Mouse (Mus musculus) midbrain, embryonic 11.5 days (tissue): Measurements from ENCODE around the gene Sdhb. TPM values are rescaled to one million over a fixed set of nuclear protein-coding genes. Genes with fewer than 3 reads are reported as not detected.

ENCODE experiments used
- ATAC-seq: fragments of 200-750 bp; cut with Nextera tagmentation; 2 replicates; pipeline ENCODE4 v1.8.0; 2017; ENCODE audit warnings: moderate TSS enrichment, moderate library complexity; ENCODE audit not compliant: low FRiP score
- DNase-seq: peaks from one replicate; pipeline ENCODE4 v3.0.0; 2015; ENCODE audit warnings: low spot score; ENCODE audit errors: missing footprints
- H3K27ac ChIP-seq: fragments of 300-500 bp; sonication (generic); 2 replicates; pipeline ENCODE4 v1.5.1; 2014; ENCODE audit warnings: low read depth, low read length
- H3K27me3 ChIP-seq: fragments of 300-500 bp; sonication (generic); 2 replicates; pipeline ENCODE4 v1.6.1; 2014; ENCODE audit warnings: mild to moderate bottlenecking, low read length, moderate library complexity, mixed read lengths; ENCODE audit not compliant: control insufficient read depth, insufficient read depth
- H3K36me3 ChIP-seq: fragments of 300-500 bp; sonication (generic); 2 replicates; pipeline ENCODE4 v1.6.1; 2014; ENCODE audit warnings: mild to moderate bottlenecking, low read length, moderate library complexity, mixed read lengths; ENCODE audit not compliant: control insufficient read depth, insufficient read depth
- H3K4me1 ChIP-seq: fragments of 300-500 bp; sonication (generic); 2 replicates; pipeline ENCODE4 v1.6.1; 2014; ENCODE audit warnings: low read length; ENCODE audit not compliant: control insufficient read depth, insufficient read depth
- H3K4me2 ChIP-seq: fragments of 300-500 bp; sonication (generic); 2 replicates; pipeline ENCODE4 v1.6.1; 2014; ENCODE audit warnings: mild to moderate bottlenecking, moderate library complexity
- H3K4me3 ChIP-seq: fragments of 300-500 bp; sonication (generic); 2 replicates; pipeline ENCODE4 v1.5.1; 2014; ENCODE audit warnings: low read depth, low read length
- H3K9ac ChIP-seq: fragments of 300-500 bp; sonication (generic); 2 replicates; pipeline ENCODE4 v1.6.1; 2014; ENCODE audit warnings: low read length
- H3K9me3 ChIP-seq: fragments of 300-500 bp; sonication (generic); 2 replicates; pipeline ENCODE4 v1.6.1; 2016; ENCODE audit warnings: low read length; ENCODE audit not compliant: control insufficient read depth
- WGBS: fragments of 180-500 bp; shearing (Covaris S2); extraction: QIAGEN DNeasy Blood & Tissue Kit; methylation state at CpG from one replicate; pipeline ENCODE4 v1.1.7; 2014; 5-methylcytosine and 5-hydroxymethylcytosine counted together
- polyA plus RNA-seq: library from polyadenylated mRNA; unstranded; fragments of >200 nt; fragmentation: Nextera tagmentation; extraction: Ambion mirVana; gene quantifications from 2 replicates; pipeline ENCODE4 v1.2.1, GENCODE M21; 2014

The Sdhb gene
- polyA plus RNA-seq, 1 experiment from 2014 or later = 422 TPM

DNA sequence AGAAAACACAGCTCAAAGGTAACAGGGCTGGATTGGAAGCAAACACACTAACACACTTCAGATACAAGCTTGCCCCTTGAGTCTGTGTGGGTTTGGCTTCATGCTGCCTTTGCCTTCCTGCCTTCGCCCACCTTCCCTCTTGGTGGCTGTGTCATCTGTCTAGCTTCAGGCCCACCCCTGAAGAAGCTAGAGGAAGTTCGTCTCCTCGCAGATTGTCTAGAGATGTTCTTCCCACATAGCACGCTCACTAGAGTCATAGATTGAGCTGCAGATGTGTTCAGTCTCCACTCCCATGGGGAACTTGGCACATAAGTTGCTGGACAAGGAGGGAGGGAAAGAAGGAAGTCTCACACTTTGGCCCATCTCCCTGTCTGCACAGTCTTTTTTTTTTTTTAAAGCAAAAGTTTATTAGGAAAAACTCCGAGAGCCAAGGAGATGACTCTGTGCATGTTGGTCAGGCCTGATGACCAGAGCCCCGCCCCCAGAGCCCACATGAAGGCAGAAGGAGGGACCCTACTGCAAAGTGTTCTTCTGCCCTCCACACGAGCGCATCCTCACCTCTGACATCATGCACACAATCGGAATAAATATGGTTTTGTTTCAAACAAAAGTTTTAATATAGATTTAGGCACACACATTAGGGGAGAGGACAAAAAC, 3.1 kb downstream of the Sdhb start:
- no peak overlapping the region for H3K9ac ChIP-seq
- H3K9me3 ChIP-seq = no peaks in the 10 kb centered on the region
- no peaks in the 10 kb centered on the region for H3K27me3 ChIP-seq
- peaks cover 15% of the 10 kb centered on the region for H3K4me1 ChIP-seq
- H3K36me3 ChIP-seq = no peaks in the 10 kb centered on the region; the same call in 1 of the 2 replicates
- H3K4me2 ChIP-seq = no peak overlapping the region
- DNase-seq (no peak), ATAC-seq (no peak)
- H3K4me3 ChIP-seq = no peak overlapping the region
- no peak overlapping the region for H3K27ac ChIP-seq
- WGBS = 85% methylated on average over 9 of the region's 9 CpGs

DNA sequence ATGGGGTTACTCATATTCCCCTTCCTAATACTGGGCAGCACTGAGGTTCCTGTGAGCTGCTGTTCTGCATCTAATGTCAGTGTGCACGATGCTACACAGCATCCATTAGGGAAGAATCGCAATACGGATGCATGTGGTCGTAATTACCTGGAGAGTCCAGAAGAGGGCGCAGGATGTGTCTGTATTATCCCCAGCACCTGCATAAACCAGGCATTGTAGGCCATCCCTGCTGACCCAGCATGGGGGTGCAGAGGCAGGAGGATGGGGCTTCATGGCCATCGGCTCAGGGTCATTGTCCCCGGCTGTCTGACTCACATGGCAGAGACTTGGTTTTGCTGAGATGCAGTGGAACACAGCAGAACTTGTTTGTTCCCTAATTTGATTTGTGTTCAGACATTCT, 3.6 kb downstream of the Sdhb start:
- no peaks in the 10 kb centered on the region for H3K9me3 ChIP-seq
- ATAC-seq (no peak), DNase-seq (peak; percentile 97)
- H3K9ac ChIP-seq = 0 out of 2 replicates have a peak overlapping the region, but pooled peaks have one; percentile 20
- 16% methylated on average over 7 of the region's 7 CpGs for WGBS
- peaks cover 15% of the 10 kb centered on the region for H3K4me1 ChIP-seq
- no peak overlapping the region for H3K4me3 ChIP-seq
- no peaks in the 10 kb centered on the region; the same call in 1 of the 2 replicates for H3K36me3 ChIP-seq
- H3K27ac ChIP-seq = no peak overlapping the region
- H3K27me3 ChIP-seq = no peaks in the 10 kb centered on the region
- no peak overlapping the region for H3K4me2 ChIP-seq

DNA sequence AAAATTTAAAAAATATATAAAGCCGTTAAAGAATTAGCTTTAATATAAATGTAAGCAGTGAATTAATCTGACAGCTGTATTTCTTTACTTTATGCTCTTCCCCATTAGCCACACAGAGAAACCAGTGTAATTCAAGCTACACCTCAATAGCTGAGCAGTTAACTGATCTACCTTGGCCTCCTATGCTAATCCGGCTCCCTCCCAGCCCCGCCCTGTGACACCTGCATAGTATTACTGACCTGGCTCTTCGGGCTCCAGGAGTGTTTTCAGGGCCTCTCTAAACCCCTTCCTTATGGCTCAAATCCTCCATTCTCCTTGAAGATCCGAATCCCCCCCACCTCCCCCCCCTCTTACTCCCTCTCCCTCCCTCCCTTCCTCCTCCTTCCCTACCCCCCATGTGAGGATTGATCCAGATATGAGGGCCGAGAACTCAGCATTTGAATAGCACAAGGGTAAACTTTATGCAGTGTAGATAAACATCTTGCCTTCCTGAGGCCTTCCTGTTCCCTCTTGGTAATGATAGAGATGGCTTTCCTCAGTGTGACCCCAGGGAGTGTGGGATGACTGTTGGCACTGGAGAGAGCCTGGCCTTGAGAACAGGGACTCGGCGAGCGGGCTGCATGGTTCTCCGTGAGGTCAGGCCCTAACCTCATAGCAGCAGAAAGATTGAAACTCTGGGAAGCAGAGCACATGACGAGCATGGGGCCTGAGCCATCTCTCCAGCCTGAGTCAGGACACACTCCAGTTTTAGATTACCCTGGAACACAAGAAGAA, 6.6 kb downstream of the Sdhb start:
- Histone ChIP-seq H3K27me3 (no peaks in the 10 kb centered on the region), H3K9me3 (no peaks in the 10 kb centered on the region), H3K9ac (no peak overlapping the region), H3K36me3 (peaks cover 8% of the 10 kb centered on the region), H3K4me2 (no peak overlapping the region), H3K4me1 (peaks cover 5% of the 10 kb centered on the region), H3K27ac (no peak overlapping the region), H3K4me3 (no peak overlapping the region)
- ATAC-seq (no peak), DNase-seq (no peak)
- WGBS = 85% methylated on average over 11 of the region's 11 CpGs

DNA sequence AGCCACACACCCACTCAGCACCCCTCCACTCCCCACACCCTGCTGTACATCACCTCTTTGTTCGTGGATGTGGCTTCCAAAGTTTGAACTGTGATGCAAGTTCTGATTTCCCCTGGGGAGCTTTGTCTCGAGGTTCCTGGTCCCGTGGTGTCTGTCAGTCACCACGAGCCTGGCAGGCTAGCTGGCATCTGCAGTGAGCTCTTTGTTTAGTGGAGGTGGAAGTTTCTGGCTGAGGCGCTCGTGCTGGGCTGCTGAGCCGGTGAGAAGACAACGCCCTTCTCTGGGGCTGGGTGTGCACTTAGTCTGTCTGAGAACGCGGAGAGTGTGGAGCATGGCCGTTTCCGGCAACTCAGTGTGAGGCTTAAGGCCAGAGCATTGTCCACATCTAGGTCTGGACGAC, 10.7 kb downstream of the Sdhb start:
- no peaks in the 10 kb centered on the region for H3K27me3 ChIP-seq
- 90% methylated on average over 13 of the region's 13 CpGs for WGBS
- H3K4me2 ChIP-seq = no peak overlapping the region
- H3K4me3 ChIP-seq = no peak overlapping the region
- H3K9me3 ChIP-seq = no peaks in the 10 kb centered on the region
- H3K9ac ChIP-seq = no peak overlapping the region
- no peaks in the 10 kb centered on the region for H3K4me1 ChIP-seq
- ATAC-seq (no peak), DNase-seq (no peak)
- no peak overlapping the region for H3K27ac ChIP-seq
- peaks cover 28% of the 10 kb centered on the region for H3K36me3 ChIP-seq

DNA sequence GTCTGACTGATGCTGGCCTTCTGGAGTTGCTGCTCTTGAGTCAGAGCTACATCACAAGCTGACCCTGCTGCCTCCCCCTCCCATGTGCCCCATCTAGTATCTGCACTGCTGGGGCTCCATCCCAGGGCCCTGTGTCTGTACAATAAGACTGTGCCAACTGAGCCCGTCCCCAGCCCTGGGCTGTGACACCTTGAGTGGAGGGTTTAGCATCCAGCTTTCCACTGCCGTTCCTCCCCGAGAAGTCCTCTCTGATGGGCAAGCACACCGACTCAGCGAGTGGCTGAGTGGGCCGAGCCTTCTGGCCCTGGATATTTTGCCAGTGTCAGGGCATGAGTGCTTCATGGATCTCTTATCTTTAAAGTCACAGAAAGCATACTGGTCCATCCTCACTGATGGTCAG, 13.4 kb downstream of the Sdhb start:
- Histone ChIP-seq H3K9me3 (no peaks in the 10 kb centered on the region), H3K36me3 (peaks cover 39% of the 10 kb centered on the region), H3K27me3 (no peaks in the 10 kb centered on the region), H3K27ac (no peak overlapping the region), H3K4me1 (no peaks in the 10 kb centered on the region), H3K4me3 (no peak overlapping the region), H3K9ac (no peak overlapping the region), H3K4me2 (no peak overlapping the region)
- no peak for ATAC-seq
- WGBS = 95% methylated on average over 6 of the region's 6 CpGs
- DNase-seq = no peak

GRCm38 (mm10) chr4:140975356-140975755, 14.4 kb downstream of the Sdhb start:
- no peak for ATAC-seq
- 97% methylated on average over 7 of the region's 7 CpGs for whole genome bisulfite sequencing

GRCm38 (mm10) chr4:140977278-140977677, 16.3 kb downstream of the Sdhb start:
- ATAC-seq = no peak
- Histone ChIP-seq H3K4me3 (no peak overlapping the region), H3K9me3 (no peaks in the 10 kb centered on the region), H3K9ac (no peak overlapping the region), H3K27me3 (no peaks in the 10 kb centered on the region), H3K27ac (no peak overlapping the region), H3K4me1 (no peaks in the 10 kb centered on the region), H3K4me2 (no peak overlapping the region), H3K36me3 (peaks cover 31% of the 10 kb centered on the region)
- 89% methylated on average over 10 of the region's 10 CpGs for WGBS
- no peak for DNase-seq

More at GRCm38 (mm10) chr4:140975356-140975755, 14.4 kb downstream of the Sdhb start:
- H3K27ac ChIP-seq = no peak overlapping the region
- no peak for DNase-seq
- no peaks in the 10 kb centered on the region for H3K27me3 ChIP-seq
- H3K9ac ChIP-seq = no peak overlapping the region
- H3K4me2 ChIP-seq = no peak overlapping the region
- H3K36me3 ChIP-seq = peaks cover 39% of the 10 kb centered on the region
- H3K4me3 ChIP-seq = no peak overlapping the region
- H3K9me3 ChIP-seq = no peaks in the 10 kb centered on the region
- H3K4me1 ChIP-seq = no peaks in the 10 kb centered on the region

DNA sequence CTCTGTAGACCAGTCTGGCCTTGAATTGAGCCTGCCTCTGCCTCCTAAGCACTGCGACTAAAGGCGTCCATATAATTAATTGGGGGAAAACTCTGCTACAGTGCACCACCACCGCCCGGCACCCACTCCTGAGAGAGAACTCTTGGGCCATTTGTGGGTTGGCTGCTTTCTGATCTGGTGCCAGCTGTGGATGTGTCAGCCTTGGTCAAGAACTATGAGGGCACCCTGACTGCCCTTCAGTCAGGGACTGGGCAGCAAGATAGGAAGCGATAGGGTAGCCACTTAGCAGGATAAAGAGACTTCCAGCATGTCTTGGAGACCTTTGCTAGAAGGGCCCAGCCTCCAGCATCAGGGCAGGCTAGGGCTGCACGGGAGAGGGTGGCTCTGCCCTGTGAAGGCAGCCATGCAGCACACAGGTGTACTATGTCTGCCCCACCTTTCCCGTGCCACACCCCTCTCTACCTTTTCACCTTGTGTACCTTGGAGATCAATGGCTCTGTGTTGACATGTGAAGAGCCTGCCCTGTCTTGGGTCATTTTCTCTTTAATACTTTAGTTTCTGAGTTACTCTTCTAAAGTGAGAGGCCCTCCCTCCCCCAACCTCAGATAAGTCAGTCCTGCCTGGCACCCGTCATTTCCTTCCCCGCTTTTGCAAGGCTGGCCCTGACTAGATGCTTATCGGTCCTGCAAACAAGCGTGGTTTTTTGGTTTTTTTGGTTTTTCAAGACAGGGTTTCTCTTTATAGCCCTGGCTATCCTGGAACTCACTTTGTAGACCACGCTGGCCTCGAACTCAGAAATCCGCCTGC, 17.1 kb downstream of the Sdhb start:
- no peaks in the 10 kb centered on the region for H3K27me3 ChIP-seq
- H3K4me1 ChIP-seq = no peaks in the 10 kb centered on the region
- no peaks in the 10 kb centered on the region for H3K9me3 ChIP-seq
- H3K36me3 ChIP-seq = peaks cover 28% of the 10 kb centered on the region
- H3K9ac ChIP-seq = no peak overlapping the region
- 94% methylated on average over 14 of the region's 14 CpGs for WGBS
- no peak overlapping the region for H3K4me3 ChIP-seq
- H3K4me2 ChIP-seq = no peak overlapping the region
- DNase-seq = no peak
- H3K27ac ChIP-seq = no peak overlapping the region
- ATAC-seq = no peak

DNA sequence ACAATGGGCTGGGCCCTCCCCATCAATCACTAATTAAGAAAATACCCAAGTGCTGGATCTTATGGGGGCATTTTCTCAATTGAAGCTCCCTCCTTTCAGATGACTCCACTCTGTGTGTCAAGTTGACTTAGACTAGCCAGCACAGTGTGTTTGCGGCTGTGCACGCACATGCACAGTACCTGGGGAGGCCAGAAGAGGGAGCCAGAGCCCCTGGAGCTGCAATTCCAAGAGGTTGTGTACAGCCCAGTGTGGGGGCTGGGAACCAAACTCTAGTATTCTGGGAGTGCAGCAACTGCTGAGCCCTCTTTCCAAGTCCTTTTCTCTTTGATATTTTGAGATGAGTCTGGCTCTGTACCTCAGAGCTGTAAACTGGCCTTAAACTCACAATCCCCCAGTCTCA, 20.6 kb downstream of the Sdhb start:
- no peaks in the 10 kb centered on the region for H3K27me3 ChIP-seq
- no peak overlapping the region for H3K4me3 ChIP-seq
- ATAC-seq (no peak), DNase-seq (no peak)
- H3K4me2 ChIP-seq = no peak overlapping the region
- H3K9ac ChIP-seq = no peak overlapping the region
- H3K27ac ChIP-seq = no peak overlapping the region
- H3K36me3 ChIP-seq = peaks cover 11% of the 10 kb centered on the region
- 82% methylated on average over 2 of the region's 2 CpGs for WGBS
- no peaks in the 10 kb centered on the region for H3K9me3 ChIP-seq
- no peaks in the 10 kb centered on the region for H3K4me1 ChIP-seq
